Mouse (Mus musculus): ENCODE measurements at regions not wholly inside any gene's neighbourhood (a gene's known extent, or its start where the extent isn't known, plus 50 kb on each side); places are given as distances from the start of the nearest gene placed in this dataset.
"Not testable (repeated sequence)": the region's sequence is repeated elsewhere in the genome, so short reads cannot be mapped to it uniquely, and the experiment has no call there.

DNA sequence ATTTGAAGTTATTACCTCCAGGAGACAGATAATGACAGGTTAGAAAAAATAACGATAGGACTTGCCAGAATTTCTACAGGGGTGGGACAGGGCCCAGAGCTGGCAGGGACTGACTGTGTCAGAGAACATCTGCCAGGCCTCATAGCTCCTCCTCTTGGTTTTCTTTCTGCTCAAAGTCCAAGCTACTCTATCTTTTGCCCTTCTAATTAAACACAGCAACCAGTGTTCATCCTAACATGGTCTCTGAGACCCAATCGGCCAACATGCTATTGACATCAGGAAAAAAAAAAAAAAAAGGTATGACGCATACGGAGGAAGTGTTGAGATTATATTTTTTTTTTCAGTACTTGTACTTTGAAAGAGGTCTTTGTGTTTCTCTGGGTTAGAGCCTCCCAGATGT is 90.7 kb upstream of the Lnx1 start:
- WGBS, result 41% methylated on average over 4 of the region's 4 CpGs
- peak overlapping the region; percentile 28; the same call in 1 of the 2 replicates for H3K27ac ChIP-seq
- H3K36me3 ChIP-seq, result no peaks in the 10 kb centered on the region
- no peak for ATAC-seq (ENCODE audit: insufficient number of reproducible peaks, insufficient read depth, low FRiP score, low TSS enrichment, low read depth)
- H3K4me1 ChIP-seq, result peaks cover 30% of the 10 kb centered on the region
- no peaks in the 10 kb centered on the region for H3K9me3 ChIP-seq
- H3K4me3 ChIP-seq, result no peak overlapping the region
- no peak overlapping the region for H3K4me2 ChIP-seq
- H3K27me3 ChIP-seq, result no peaks in the 10 kb centered on the region; the same call in 1 of the 2 replicates
- H3K9ac ChIP-seq, result no peak overlapping the region

DNA sequence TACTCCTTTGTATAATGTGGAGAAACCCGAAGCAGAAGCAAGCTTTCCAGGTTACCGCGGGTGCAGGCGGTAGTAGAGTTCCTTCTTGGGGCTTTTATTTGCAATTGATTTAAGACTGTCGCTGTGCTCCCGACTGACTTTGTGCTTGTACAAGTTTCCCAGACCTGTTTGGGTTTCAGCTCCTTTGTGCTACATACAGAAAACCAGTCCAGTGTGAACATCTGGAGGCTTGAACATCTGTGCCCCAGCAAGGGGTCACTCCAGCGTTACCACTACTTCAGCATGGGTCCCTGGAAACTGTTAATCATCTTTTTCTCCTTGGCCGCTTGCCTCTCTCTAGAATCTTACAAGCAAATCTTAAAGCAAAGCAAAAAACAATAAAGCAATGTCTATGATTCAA is 90.2 kb upstream of the Lnx1 start:
- no peaks in the 10 kb centered on the region for H3K9me3 ChIP-seq
- no peak overlapping the region for H3K9ac ChIP-seq
- no peak for ATAC-seq (ENCODE audit: insufficient number of reproducible peaks, insufficient read depth, low FRiP score, low TSS enrichment, low read depth)
- H3K4me2 ChIP-seq, result peak overlapping the region; percentile 44
- H3K4me3 ChIP-seq, result no peak overlapping the region
- no peaks in the 10 kb centered on the region; the same call in 1 of the 2 replicates for H3K27me3 ChIP-seq
- H3K4me1 ChIP-seq, result peaks cover 30% of the 10 kb centered on the region
- H3K36me3 ChIP-seq, result no peaks in the 10 kb centered on the region
- H3K27ac ChIP-seq, result peak overlapping the region; percentile 90
- WGBS, result 20% methylated on average over 8 of the region's 8 CpGs

- Histone ChIP-seq H3K36me3 (no peaks in the 10 kb centered on the region), H3K27me3 (no peaks in the 10 kb centered on the region; the same call in 1 of the 2 replicates), H3K4me2 (peak overlapping the region; percentile 44), H3K4me3 (0 out of 2 replicates have a peak overlapping the region, but pooled peaks have one; percentile 1), H3K9ac (no peak overlapping the region), H3K27ac (peak overlapping the region; percentile 90), H3K9me3 (no peaks in the 10 kb centered on the region), H3K4me1 (peaks cover 30% of the 10 kb centered on the region)
- under 1% methylated on average over 7 of the region's 7 CpGs for WGBS
- ATAC-seq (ENCODE audit: insufficient number of reproducible peaks, insufficient read depth, low FRiP score, low TSS enrichment, low read depth), result peak; percentile 34; the same call in 1 of the 2 replicates
Measured at GRCm38 (mm10) chr5:74792301-74792700, 89.6 kb upstream of the Lnx1 start.

DNA sequence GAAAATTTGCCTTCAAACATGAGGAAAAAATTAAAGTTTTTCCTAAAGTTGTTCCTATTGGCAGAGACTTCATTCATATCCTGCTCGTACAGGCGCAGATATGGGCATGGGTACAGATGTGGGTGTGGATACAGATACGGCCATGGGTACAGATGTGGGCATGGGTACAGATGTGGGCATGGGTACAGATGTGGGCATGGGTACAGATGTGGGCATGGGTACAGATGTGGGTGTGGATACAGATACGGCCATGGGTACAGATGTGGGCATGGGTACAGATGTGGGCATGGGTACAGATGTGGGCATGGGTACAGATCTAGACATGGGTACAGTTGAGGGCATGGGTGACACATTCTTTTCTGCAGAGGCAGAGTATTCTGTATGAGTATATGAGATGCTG is 87.8 kb upstream of the Lnx1 start:
- peaks cover 24% of the 10 kb centered on the region for H3K4me1 ChIP-seq
- not testable (repeated sequence) for H3K27ac ChIP-seq; H3K36me3 ChIP-seq; ATAC-seq (ENCODE audit: insufficient number of reproducible peaks, insufficient read depth, low FRiP score, low TSS enrichment, low read depth); H3K9ac ChIP-seq; H3K9me3 ChIP-seq; H3K4me2 ChIP-seq; H3K27me3 ChIP-seq; H3K4me3 ChIP-seq
- WGBS, result 75% methylated on average over 4 of the region's 4 CpGs

GRCm38 (mm10) chr5:74783906-74784305 is 81.2 kb upstream of the Lnx1 start:
- Histone ChIP-seq H3K9ac (no peak overlapping the region), H3K9me3 (no peaks in the 10 kb centered on the region), H3K4me3 (no peak overlapping the region), H3K4me1 (peaks cover 30% of the 10 kb centered on the region), H3K27me3 (no peaks in the 10 kb centered on the region), H3K36me3 (no peaks in the 10 kb centered on the region), H3K4me2 (no peak overlapping the region), H3K27ac (no peak overlapping the region)
- WGBS, result 34% methylated on average over 9 of the region's 9 CpGs
- no peak for ATAC-seq (ENCODE audit: insufficient number of reproducible peaks, insufficient read depth, low FRiP score, low TSS enrichment, low read depth)

DNA sequence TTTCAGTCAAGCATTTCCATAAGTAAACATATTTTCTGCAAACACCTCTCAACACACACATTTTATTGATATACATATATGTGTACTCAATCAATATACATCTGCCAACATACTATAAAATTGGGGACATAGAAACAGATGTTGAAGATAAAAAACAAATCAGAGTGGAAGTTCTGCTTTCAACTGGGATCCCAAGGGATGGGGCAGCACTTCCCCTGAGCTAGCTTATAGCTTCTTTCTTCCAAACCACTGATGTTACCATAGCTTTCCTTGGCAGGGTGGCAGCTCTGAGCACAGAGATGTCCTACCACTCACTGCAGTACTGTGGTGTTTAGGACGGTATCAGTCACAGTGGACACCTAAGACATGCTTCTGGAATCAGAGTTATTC is 75.4 kb upstream of the Lnx1 start:
- 84% methylated on average over 1 of the region's 1 CpGs for WGBS
- no peak for ATAC-seq (ENCODE audit: insufficient number of reproducible peaks, insufficient read depth, low FRiP score, low TSS enrichment, low read depth)
- no peaks in the 10 kb centered on the region for H3K36me3 ChIP-seq
- no peak overlapping the region for H3K4me2 ChIP-seq
- H3K4me3 ChIP-seq, result no peak overlapping the region
- H3K27ac ChIP-seq, result no peak overlapping the region
- H3K27me3 ChIP-seq, result no peaks in the 10 kb centered on the region
- no peaks in the 10 kb centered on the region for H3K9me3 ChIP-seq
- H3K9ac ChIP-seq, result no peak overlapping the region
- H3K4me1 ChIP-seq, result peaks cover 44% of the 10 kb centered on the region

- Histone ChIP-seq H3K27me3 (no peaks in the 10 kb centered on the region), H3K4me3 (no peak overlapping the region), H3K4me1 (peaks cover 44% of the 10 kb centered on the region), H3K36me3 (no peaks in the 10 kb centered on the region), H3K9ac (no peak overlapping the region), H3K9me3 (no peaks in the 10 kb centered on the region), H3K4me2 (no peak overlapping the region), H3K27ac (no peak overlapping the region)
- no peak for ATAC-seq (ENCODE audit: insufficient number of reproducible peaks, insufficient read depth, low FRiP score, low TSS enrichment, low read depth)
- WGBS, result 63% methylated on average over 10 of the region's 10 CpGs
Measured at GRCm38 (mm10) chr5:74777381-74778075, 74.8 kb upstream of the Lnx1 start.

- WGBS, result 85% methylated on average over 3 of the region's 3 CpGs
- no peak for ATAC-seq (ENCODE audit: insufficient number of reproducible peaks, insufficient read depth, low FRiP score, low TSS enrichment, low read depth)
- no peak overlapping the region for H3K27ac ChIP-seq
- H3K9me3 ChIP-seq, result no peaks in the 10 kb centered on the region
- no peak overlapping the region for H3K4me2 ChIP-seq
- no peak overlapping the region for H3K9ac ChIP-seq
- H3K27me3 ChIP-seq, result no peaks in the 10 kb centered on the region
- H3K4me3 ChIP-seq, result no peak overlapping the region
- H3K36me3 ChIP-seq, result no peaks in the 10 kb centered on the region
- H3K4me1 ChIP-seq, result peaks cover 38% of the 10 kb centered on the region
Measured at GRCm38 (mm10) chr5:74776081-74776480, 73.4 kb upstream of the Lnx1 start.

- Histone ChIP-seq H3K36me3 (no peaks in the 10 kb centered on the region), H3K4me1 (peaks cover 39% of the 10 kb centered on the region), H3K27ac (no peak overlapping the region), H3K4me2 (no peak overlapping the region), H3K27me3 (no peaks in the 10 kb centered on the region), H3K9me3 (no peaks in the 10 kb centered on the region), H3K9ac (no peak overlapping the region), H3K4me3 (no peak overlapping the region)
- ATAC-seq (ENCODE audit: insufficient number of reproducible peaks, insufficient read depth, low FRiP score, low TSS enrichment, low read depth), result no peak
- WGBS, result 80% methylated on average over 3 of the region's 3 CpGs
Measured at GRCm38 (mm10) chr5:74775596-74775995, 72.9 kb upstream of the Lnx1 start.

GRCm38 (mm10) chr5:74773558-74774429 is 71.1 kb upstream of the Lnx1 start:
- Histone ChIP-seq H3K27ac (no peak overlapping the region; the same call in 1 of the 2 replicates), H3K4me2 (no peak overlapping the region), H3K4me1 (peaks cover 27% of the 10 kb centered on the region), H3K9me3 (no peaks in the 10 kb centered on the region), H3K27me3 (no peaks in the 10 kb centered on the region), H3K9ac (no peak overlapping the region), H3K36me3 (no peaks in the 10 kb centered on the region), H3K4me3 (no peak overlapping the region)
- WGBS, result 51% methylated on average over 14 of the region's 14 CpGs
- no peak for ATAC-seq (ENCODE audit: insufficient number of reproducible peaks, insufficient read depth, low FRiP score, low TSS enrichment, low read depth)

GRCm38 (mm10) chr5:74771121-74771520 is 68.4 kb upstream of the Lnx1 start:
- no peak overlapping the region for H3K9ac ChIP-seq
- no peak overlapping the region for H3K27ac ChIP-seq
- no peaks in the 10 kb centered on the region for H3K27me3 ChIP-seq
- 78% methylated on average over 7 of the region's 7 CpGs for WGBS
- H3K4me1 ChIP-seq, result peaks cover 16% of the 10 kb centered on the region
- ATAC-seq (ENCODE audit: insufficient number of reproducible peaks, insufficient read depth, low FRiP score, low TSS enrichment, low read depth), result no peak
- H3K4me2 ChIP-seq, result no peak overlapping the region
- H3K4me3 ChIP-seq, result no peak overlapping the region
- H3K36me3 ChIP-seq, result no peaks in the 10 kb centered on the region
- no peaks in the 10 kb centered on the region for H3K9me3 ChIP-seq

GRCm38 (mm10) chr5:74769023-74769422 is 66.3 kb upstream of the Lnx1 start:
- Histone ChIP-seq H3K4me1 (peaks cover 27% of the 10 kb centered on the region), H3K9me3 (no peaks in the 10 kb centered on the region), H3K9ac (no peak overlapping the region), H3K27ac (no peak overlapping the region), H3K4me2 (no peak overlapping the region), H3K36me3 (no peaks in the 10 kb centered on the region), H3K4me3 (no peak overlapping the region), H3K27me3 (no peaks in the 10 kb centered on the region)
- WGBS, result 77% methylated on average over 5 of the region's 5 CpGs
- no peak for ATAC-seq (ENCODE audit: insufficient number of reproducible peaks, insufficient read depth, low FRiP score, low TSS enrichment, low read depth)

Measured in embryonic facial prominence, embryonic 13.5 days (tissue).